Mouse (Mus musculus): ENCODE results near the gene 1110004F10Rik.

DNA sequence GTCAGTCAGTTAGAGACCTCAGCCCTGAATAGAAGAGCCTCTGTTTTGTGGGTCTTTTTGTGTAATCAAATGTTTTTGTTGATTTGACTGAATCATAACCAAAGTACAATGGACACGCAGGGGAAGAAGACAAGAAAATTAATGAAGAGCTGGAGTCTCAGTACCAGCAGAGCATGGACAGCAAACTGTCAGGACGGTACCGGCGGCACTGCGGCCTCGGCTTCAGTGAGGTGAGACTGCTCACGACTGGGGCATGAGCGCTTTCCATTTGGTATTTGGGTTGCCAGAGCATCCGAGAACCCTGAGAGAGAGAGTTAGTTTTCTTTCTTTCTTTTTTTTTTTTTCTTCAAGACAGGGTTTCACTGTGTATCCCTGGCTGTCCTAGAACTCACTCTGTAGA, 63.9 kb downstream of the 1110004F10Rik start:
- TF ChIP-seq EP300 (IDR thresholded peaks at IDR 0.05) = no peak
- TF ChIP-seq CTCF (IDR thresholded peaks at IDR 0.05) = no peak

Data from lung, postnatal 0 days (tissue).